Mouse (Mus musculus): Measurements from ENCODE around the gene Hist1h2be. TPM values are rescaled to one million over a fixed set of nuclear protein-coding genes. Genes with fewer than 3 reads are reported as not detected.
"Not testable (repeated sequence)": the region's sequence is repeated elsewhere in the genome, so short reads cannot be mapped to it uniquely, and the experiment has no call there.

Hist1h2be gene
- polyA plus RNA-seq, 1 experiment from 2014 or later: 2.2 TPM

- Histone ChIP-seq H3K27ac (ENCODE audit: low read depth, low read length) (0 out of 2 replicates have a peak overlapping the region, but pooled peaks have one; percentile 36), H3K4me3 (ENCODE audit: low read depth, low read length) (no peak overlapping the region), H3K4me2 (replicated peaks; ENCODE audit: low read depth, low read length) (no peak overlapping the region; the same call in 1 of the 2 replicates), H3K4me1 (replicated peaks; ENCODE audit: control insufficient read depth, insufficient read depth, low read length) (no peaks in the 10 kb centered on the region), H3K36me3 (ENCODE audit: control insufficient read depth, insufficient read depth, low read length) (no peaks in the 10 kb centered on the region), H3K9me3 (ENCODE audit: control insufficient read depth, low read length) (no peaks in the 10 kb centered on the region), H3K9ac (ENCODE audit: low read depth, low read length) (no peak overlapping the region), H3K27me3 (ENCODE audit: control insufficient read depth, insufficient read depth, low read length) (no peaks in the 10 kb centered on the region)
- DNase-seq (ENCODE audit: low spot score): no peak
- ATAC-seq (ENCODE audit: low FRiP score): no peak
- WGBS: 73% methylated on average over 3 of the region's 3 CpGs
Observed at GRCm38 (mm10) chr13:23556906-23557305, 64.0 kb downstream of the Hist1h2be start.

GRCm38 (mm10) chr13:23555839-23556416, 65.0 kb downstream of the Hist1h2be start:
- DNase-seq (ENCODE audit: low spot score) (peak; percentile 85), ATAC-seq (ENCODE audit: low FRiP score) (peak; percentile 82)
- Histone ChIP-seq H3K4me3 (ENCODE audit: low read depth, low read length) (peak overlapping the region; percentile 57), H3K27ac (ENCODE audit: low read depth, low read length) (peak overlapping the region; percentile 97), H3K9ac (ENCODE audit: low read depth, low read length) (peak overlapping the region; percentile 90), H3K27me3 (ENCODE audit: control insufficient read depth, insufficient read depth, low read length) (no peaks in the 10 kb centered on the region), H3K9me3 (ENCODE audit: control insufficient read depth, low read length) (no peaks in the 10 kb centered on the region), H3K4me1 (replicated peaks; ENCODE audit: control insufficient read depth, insufficient read depth, low read length) (no peaks in the 10 kb centered on the region), H3K36me3 (ENCODE audit: control insufficient read depth, insufficient read depth, low read length) (no peaks in the 10 kb centered on the region), H3K4me2 (replicated peaks; ENCODE audit: low read depth, low read length) (peak overlapping the region; percentile 98)
- WGBS: under 1% methylated on average over 18 of the region's 18 CpGs

- no peaks in the 10 kb centered on the region for H3K4me1 ChIP-seq (replicated peaks; ENCODE audit: control insufficient read depth, insufficient read depth, low read length)
- under 1% methylated on average over 52 of the region's 54 CpGs for WGBS
- H3K4me3 ChIP-seq (ENCODE audit: low read depth, low read length): peak overlapping the region; percentile 57
- no peaks in the 10 kb centered on the region for H3K36me3 ChIP-seq (ENCODE audit: control insufficient read depth, insufficient read depth, low read length)
- peak overlapping the region; percentile 90 for H3K9ac ChIP-seq (ENCODE audit: low read depth, low read length)
- DNase-seq (ENCODE audit: low spot score) (peak; percentile 84), ATAC-seq (ENCODE audit: low FRiP score) (peak; percentile 86)
- no peaks in the 10 kb centered on the region for H3K27me3 ChIP-seq (ENCODE audit: control insufficient read depth, insufficient read depth, low read length)
- H3K4me2 ChIP-seq (replicated peaks; ENCODE audit: low read depth, low read length): peak overlapping the region; percentile 98
- peak overlapping the region; percentile 97 for H3K27ac ChIP-seq (ENCODE audit: low read depth, low read length)
- no peaks in the 10 kb centered on the region for H3K9me3 ChIP-seq (ENCODE audit: control insufficient read depth, low read length)
Observed at GRCm38 (mm10) chr13:23554925-23555838, 65.7 kb downstream of the Hist1h2be start.

- Histone ChIP-seq H3K27me3 (ENCODE audit: control insufficient read depth, insufficient read depth, low read length) (no peaks in the 10 kb centered on the region), H3K4me3 (ENCODE audit: low read depth, low read length) (peak overlapping the region; percentile 57), H3K27ac (ENCODE audit: low read depth, low read length) (peak overlapping the region; percentile 97), H3K9me3 (ENCODE audit: control insufficient read depth, low read length) (no peaks in the 10 kb centered on the region), H3K36me3 (ENCODE audit: control insufficient read depth, insufficient read depth, low read length) (no peaks in the 10 kb centered on the region), H3K4me1 (replicated peaks; ENCODE audit: control insufficient read depth, insufficient read depth, low read length) (no peaks in the 10 kb centered on the region), H3K4me2 (replicated peaks; ENCODE audit: low read depth, low read length) (peak overlapping the region; percentile 98), H3K9ac (ENCODE audit: low read depth, low read length) (peak overlapping the region; percentile 90)
- ATAC-seq (ENCODE audit: low FRiP score) (no peak), DNase-seq (ENCODE audit: low spot score) (no peak)
- WGBS: 26% methylated on average over 9 of the region's 9 CpGs
Observed at GRCm38 (mm10) chr13:23554393-23554792, 66.5 kb downstream of the Hist1h2be start.

GRCm38 (mm10) chr13:23552962-23553361, 68.0 kb downstream of the Hist1h2be start, which contains the start of gene Hist1h1d:
TSS of gene Hist1h1d (plus strand) at chr13:23553262.
- Histone ChIP-seq H3K9me3 (ENCODE audit: control insufficient read depth, low read length) (no peaks in the 10 kb centered on the region), H3K9ac (ENCODE audit: low read depth, low read length) (no peak within 1 kb of the TSS), H3K4me3 (ENCODE audit: low read depth, low read length) (no peak within 1 kb of the TSS), H3K4me1 (replicated peaks; ENCODE audit: control insufficient read depth, insufficient read depth, low read length) (no peaks in the 10 kb centered on the region), H3K4me2 (replicated peaks; ENCODE audit: low read depth, low read length) (no peak within 1 kb of the TSS), H3K36me3 (ENCODE audit: control insufficient read depth, insufficient read depth, low read length) (no peaks in the 10 kb centered on the region), H3K27ac (ENCODE audit: low read depth, low read length) (peak within 1 kb of the TSS; percentile 84), H3K27me3 (ENCODE audit: control insufficient read depth, insufficient read depth, low read length) (no peaks in the 10 kb centered on the region)
- ATAC-seq (ENCODE audit: low FRiP score) (no peak), DNase-seq (ENCODE audit: low spot score) (no peak)

GRCm38 (mm10) chr13:23551931-23552914, 68.7 kb downstream of the Hist1h2be start:
- Histone ChIP-seq H3K9me3 (ENCODE audit: control insufficient read depth, low read length) (no peaks in the 10 kb centered on the region), H3K4me2 (replicated peaks; ENCODE audit: low read depth, low read length) (peak overlapping the region; percentile 43), H3K9ac (ENCODE audit: low read depth, low read length) (no peak overlapping the region), H3K27ac (ENCODE audit: low read depth, low read length) (peak overlapping the region; percentile 84), H3K36me3 (ENCODE audit: control insufficient read depth, insufficient read depth, low read length) (no peaks in the 10 kb centered on the region), H3K4me1 (replicated peaks; ENCODE audit: control insufficient read depth, insufficient read depth, low read length) (no peaks in the 10 kb centered on the region), H3K27me3 (ENCODE audit: control insufficient read depth, insufficient read depth, low read length) (no peaks in the 10 kb centered on the region), H3K4me3 (ENCODE audit: low read depth, low read length) (peak overlapping the region; percentile 34; the same call in 1 of the 2 replicates)
- DNase-seq (ENCODE audit: low spot score) (no peak), ATAC-seq (ENCODE audit: low FRiP score) (no peak)
- WGBS: 55% methylated on average over 8 of the region's 8 CpGs

- H3K9ac ChIP-seq (ENCODE audit: low read depth, low read length): peak within 1 kb of the TSS; percentile 58
- H3K36me3 ChIP-seq (ENCODE audit: control insufficient read depth, insufficient read depth, low read length); H3K9me3 ChIP-seq (ENCODE audit: control insufficient read depth, low read length); H3K4me1 ChIP-seq (replicated peaks; ENCODE audit: control insufficient read depth, insufficient read depth, low read length); H3K27me3 ChIP-seq (ENCODE audit: control insufficient read depth, insufficient read depth, low read length): not testable (repeated sequence)
- DNase-seq (ENCODE audit: low spot score) (peak; percentile 94), ATAC-seq (ENCODE audit: low FRiP score) (peak; percentile 86)
- WGBS: under 1% methylated on average over 46 of the region's 47 CpGs
- H3K4me2 ChIP-seq (replicated peaks; ENCODE audit: low read depth, low read length): peak within 1 kb of the TSS; percentile 43
- H3K4me3 ChIP-seq (ENCODE audit: low read depth, low read length): peak within 1 kb of the TSS; percentile 34
- peak within 1 kb of the TSS; percentile 84 for H3K27ac ChIP-seq (ENCODE audit: low read depth, low read length)
Observed at GRCm38 (mm10) chr13:23551146-23551834, 69.6 kb downstream of the Hist1h2be start, which contains the start of gene Hist1h4f. TSS of gene Hist1h4f (minus strand) at chr13:23551648.

- WGBS: 7% methylated on average over 3 of the region's 3 CpGs
- H3K36me3 ChIP-seq (ENCODE audit: control insufficient read depth, insufficient read depth, low read length): no peaks in the 10 kb centered on the region
- H3K27me3 ChIP-seq (ENCODE audit: control insufficient read depth, insufficient read depth, low read length): no peaks in the 10 kb centered on the region
- H3K9ac ChIP-seq (ENCODE audit: low read depth, low read length): peak overlapping the region; percentile 58
- peak overlapping the region; percentile 34 for H3K4me3 ChIP-seq (ENCODE audit: low read depth, low read length)
- peak overlapping the region; percentile 84 for H3K27ac ChIP-seq (ENCODE audit: low read depth, low read length)
- no peak for ATAC-seq (ENCODE audit: low FRiP score)
- peak; percentile 61 for DNase-seq (ENCODE audit: low spot score)
- no peaks in the 10 kb centered on the region for H3K4me1 ChIP-seq (replicated peaks; ENCODE audit: control insufficient read depth, insufficient read depth, low read length)
- no peaks in the 10 kb centered on the region for H3K9me3 ChIP-seq (ENCODE audit: control insufficient read depth, low read length)
- H3K4me2 ChIP-seq (replicated peaks; ENCODE audit: low read depth, low read length): peak overlapping the region; percentile 43
Observed at GRCm38 (mm10) chr13:23550761-23551145, 70.2 kb downstream of the Hist1h2be start.

Measured in hindbrain, embryonic 11.5 days (tissue).